Mouse (Mus musculus) frontal cortex, adult 2 months (tissue): ENCODE measurements around the gene S100a1. TPM values are rescaled to one million over a fixed set of nuclear protein-coding genes. Genes with fewer than 3 reads are reported as not detected.

Source experiments
- DNase-seq, 2 experiments: peaks; one replicate each; pipeline ENCODE4 v3.0.0; 2022; ENCODE audit warnings: low spot score in 1 of 2; ENCODE audit errors: extremely low spot score in 1 of 2
- polyA plus RNA-seq: library from polyadenylated mRNA; depleted of rRNA; stranded (reverse); fragments of >200 nt; gene quantifications from 2 replicates; pipeline ENCODE4 v1.2.3, GENCODE M21; 2012; rRNA removed

Gene S100a1
- polyA plus RNA-seq = 307 and 323 TPM in 2 replicates

DNA sequence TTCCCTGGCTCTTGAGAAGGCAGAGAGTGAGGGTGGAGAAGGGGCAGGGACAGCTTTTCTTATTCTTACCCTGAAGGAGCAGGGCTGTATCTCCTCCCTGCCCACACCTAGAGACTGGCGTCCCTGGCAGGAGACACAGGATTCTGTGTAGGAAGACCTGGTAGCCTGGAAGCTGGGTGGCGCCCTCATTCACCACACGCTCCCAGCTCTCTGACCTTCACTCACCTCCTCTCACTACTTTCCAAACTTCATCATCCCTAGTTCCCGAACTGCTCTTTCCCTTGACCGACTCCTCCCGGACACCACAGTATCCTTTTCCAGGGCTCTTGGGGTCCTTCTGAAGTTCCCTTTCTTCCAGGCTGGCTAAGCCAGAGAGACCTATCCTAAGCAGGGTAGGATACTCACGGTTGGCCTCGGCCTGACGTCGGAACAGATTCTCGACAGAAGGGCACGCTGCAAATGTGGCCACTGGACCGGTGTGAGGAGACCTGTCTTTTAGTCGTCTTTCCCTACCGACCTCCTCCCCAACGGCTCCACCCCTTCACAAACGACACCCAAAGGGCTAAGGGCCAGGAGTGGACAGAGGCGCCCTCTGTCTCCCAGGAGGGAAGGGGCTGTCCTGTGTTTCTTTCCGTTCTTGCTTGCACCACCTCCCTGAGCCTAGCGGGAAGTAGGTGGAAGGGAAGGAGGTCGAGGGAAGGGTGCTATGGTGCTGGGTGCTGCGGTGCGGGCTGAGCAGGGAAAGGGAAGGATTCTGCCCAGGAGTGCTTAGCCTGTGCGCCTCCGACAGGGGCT lies at the start of gene S100a1, which contains the start of gene S100a13:
TSS of gene S100a1 (minus strand) at position 597 of the 795 bp plus-strand sequence.
TSS of gene S100a13 (plus strand) at position 640 of the 795 bp plus-strand sequence.
- DNase-seq = no peak

- no peak for DNase-seq
Measured at GRCm38 (mm10) chr3:90560008-90560628, 45.9 kb upstream of the S100a1 start, which contains the start of gene S100a3. Gene S100a3 (plus strand): TSS chr3:90560578.

DNA sequence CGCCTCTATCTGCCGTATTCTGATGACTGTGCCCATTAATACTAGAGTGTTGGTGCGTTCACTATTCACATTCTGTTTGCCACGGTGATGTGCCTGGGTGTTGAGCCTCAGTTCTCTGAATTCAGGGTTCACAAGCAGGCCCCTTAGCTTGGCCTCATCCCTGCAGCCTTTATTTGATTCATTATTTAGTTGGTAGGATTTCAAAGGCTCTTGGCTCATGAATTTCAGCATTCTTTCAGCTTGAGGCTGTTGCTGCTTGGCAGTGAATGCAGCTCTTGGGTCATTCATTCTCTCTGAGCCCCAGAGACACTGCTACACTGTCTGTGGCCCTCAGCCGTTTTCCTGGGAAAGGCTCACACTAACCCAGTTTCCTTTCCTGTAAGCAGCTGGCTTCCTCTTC lies 41.8 kb upstream of the S100a1 start:
- peak; percentile 44 to 53 for DNase-seq

DNA sequence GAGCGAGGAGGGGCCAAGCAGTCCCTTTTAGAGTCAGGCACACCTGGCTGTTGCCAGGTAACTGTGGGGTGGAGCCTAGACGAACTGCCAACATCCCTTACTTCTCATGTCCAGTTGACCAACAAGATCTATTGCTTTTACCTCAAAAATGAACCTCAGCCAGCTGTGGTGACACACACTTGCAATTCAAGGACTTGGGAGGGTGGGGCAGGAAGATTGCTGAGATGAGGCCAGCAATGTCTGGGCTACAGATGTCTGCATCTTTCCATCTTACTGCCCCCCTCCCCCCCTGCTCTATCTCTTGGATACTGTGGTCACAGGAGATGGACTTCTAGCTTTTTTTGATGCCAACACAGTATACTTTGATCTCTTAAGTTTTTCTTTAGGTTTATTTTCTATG lies 38.0 kb upstream of the S100a1 start:
- no peak for DNase-seq

- no peak for DNase-seq
Measured at GRCm38 (mm10) chr3:90550421-90550790, 36.2 kb upstream of the S100a1 start.

- no peak for DNase-seq
Measured at GRCm38 (mm10) chr3:90549676-90550420, 35.7 kb upstream of the S100a1 start.

GRCm38 (mm10) chr3:90540904-90541303 lies 26.7 kb upstream of the S100a1 start:
- peak in 1 of 2 experiments; percentile 33 for DNase-seq

DNA sequence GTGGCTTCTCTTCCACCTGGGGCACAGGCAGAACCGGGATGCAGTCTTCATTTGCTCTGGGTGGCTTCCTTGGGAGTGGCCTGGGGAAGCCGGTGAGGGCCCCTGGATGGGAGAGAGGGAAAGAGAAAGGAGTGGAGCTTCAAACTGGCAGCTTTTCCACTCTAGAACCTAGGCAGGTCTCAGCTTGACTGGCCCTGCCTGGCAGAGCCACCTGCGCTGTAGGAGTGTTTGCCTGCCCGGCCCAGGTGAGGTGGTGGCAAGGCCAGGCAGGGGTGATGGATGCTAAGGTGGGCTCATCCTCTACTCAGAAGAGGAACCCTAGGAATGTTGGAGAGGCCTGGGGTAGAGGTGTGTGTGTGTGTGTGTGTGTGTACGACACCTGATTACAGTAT lies 23.7 kb upstream of the S100a1 start:
- no peak for DNase-seq

DNA sequence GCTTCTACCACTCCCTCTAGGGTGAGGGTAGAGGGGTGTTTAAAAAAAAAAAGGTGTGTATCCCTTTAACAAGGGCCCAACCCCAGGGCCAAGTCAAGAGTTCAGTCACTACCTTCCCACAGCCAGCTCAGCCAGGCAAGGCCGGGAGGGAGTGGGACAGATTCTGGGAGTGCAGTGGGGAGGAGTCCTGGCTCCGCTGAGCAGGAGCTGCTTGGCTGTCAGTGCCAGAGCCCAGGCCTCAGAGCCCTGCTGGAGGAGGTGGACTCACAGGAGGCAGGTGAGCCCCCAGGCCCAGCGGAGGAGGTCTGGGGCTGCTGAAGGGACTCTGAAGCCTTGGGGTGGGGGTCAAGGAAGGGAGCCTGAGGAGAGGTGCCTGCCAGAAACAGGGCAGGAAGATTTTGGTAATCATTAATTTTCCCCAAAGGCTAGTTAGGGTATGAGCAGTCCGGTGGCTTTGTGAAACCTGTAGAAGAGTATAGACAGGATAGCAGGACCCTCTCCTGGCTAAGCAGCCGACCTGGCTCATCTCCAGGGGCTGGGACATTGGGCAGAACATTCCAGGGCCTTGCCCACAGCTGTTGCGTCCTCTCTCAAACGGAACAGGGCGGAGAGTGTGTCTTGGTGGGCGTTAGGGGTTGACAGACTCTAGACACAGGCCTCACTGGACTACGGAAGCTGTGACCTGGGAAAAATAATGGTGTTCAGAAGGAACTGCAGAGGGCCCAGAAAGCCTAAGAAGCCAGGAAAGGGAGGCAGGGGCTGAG lies 23.1 kb upstream of the S100a1 start, which contains the start of gene S100a16:
TSS of gene S100a16 (plus strand) at position 114 of the 764 bp plus-strand sequence.
- DNase-seq = peak in 1 of 2 experiments; percentile 40

- no peak for DNase-seq
Measured at GRCm38 (mm10) chr3:90535446-90535845, 21.3 kb upstream of the S100a1 start.

DNA sequence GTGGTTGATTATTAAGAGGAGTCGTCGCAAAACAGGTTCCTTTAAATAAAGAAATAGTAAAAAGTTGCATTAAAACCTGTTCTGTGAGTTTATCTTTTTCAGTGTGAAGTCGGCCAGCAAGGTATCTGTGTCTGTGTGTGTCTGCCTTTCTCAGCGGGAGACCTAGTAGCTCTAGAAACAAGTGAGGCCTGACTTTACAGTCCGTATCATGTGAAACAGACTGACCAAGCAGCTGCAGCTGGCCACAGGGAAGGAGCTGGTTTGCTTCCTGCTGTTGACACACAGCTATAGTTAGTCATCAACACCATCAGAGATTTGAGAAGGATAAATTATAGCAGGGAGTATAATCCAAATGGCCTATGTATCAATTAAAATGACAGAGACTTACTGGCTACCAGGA lies 17.5 kb upstream of the S100a1 start:
- DNase-seq = no peak

GRCm38 (mm10) chr3:90527291-90527873 lies 13.2 kb upstream of the S100a1 start:
- DNase-seq = no peak

GRCm38 (mm10) chr3:90526580-90526979 lies 12.4 kb upstream of the S100a1 start, which contains the start of gene S100a14:
Gene S100a14 (plus strand): TSS chr3:90526856.
- no peak for DNase-seq

DNA sequence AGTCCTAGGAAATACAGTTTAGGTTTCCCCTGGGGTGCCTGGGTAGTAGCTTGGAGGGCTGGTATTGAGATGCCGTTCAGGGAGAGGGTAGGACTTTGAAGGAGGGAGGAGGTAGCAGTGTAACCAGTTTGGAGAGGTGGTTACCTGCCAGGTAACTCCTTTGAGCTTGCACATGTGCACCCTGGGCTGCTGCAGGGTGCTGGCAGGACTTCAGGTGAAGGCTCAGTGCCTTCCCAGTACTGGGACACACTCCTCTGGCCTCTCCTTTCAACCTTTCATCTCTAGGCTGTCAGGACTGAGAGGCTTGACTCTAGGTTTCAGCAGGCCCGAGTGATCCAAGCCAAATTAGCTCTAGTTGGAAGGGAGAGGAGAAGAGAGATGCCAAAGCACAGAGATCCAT lies 11.9 kb upstream of the S100a1 start:
- DNase-seq = no peak

DNA sequence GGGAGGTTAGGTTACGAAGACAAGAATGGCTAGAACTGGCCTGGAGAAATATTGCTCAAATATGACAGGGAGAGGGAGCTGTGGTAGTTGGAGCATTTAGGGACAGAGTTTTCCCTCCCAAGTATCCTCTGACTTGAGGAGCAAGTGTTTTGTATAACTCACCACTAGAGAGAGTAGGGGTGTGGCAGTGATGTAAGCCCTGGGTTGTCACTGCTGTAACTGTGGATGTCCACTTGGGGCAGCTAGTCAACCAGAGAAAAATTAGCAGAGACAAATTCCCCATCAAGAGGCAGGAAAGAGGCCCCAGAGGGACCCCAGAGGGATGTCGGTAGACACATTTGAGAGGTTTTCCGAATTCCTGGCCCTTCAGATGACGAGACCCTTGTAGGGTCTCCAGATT lies 11.2 kb upstream of the S100a1 start:
- peak; percentile 52 to 76 for DNase-seq

DNA sequence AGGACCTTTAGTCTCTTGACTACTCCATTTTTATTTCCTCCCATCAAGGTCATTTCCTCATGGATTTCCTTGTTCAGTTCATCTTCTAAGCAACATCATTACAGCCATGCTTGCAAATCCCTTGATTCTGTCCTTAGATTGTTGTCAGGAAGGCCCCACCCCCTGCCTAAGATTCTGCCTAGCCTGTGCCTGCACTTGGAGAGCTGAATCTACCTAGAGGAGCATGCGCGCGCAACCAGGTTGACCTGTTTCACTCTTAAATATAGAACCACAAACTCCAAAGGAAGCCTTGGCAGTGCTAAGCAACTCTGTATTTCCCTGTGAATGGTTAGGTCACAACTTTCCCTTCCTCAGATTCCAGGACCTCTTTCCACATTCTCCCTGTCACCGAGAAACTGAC lies 3.5 kb upstream of the S100a1 start:
- no peak for DNase-seq

DNA sequence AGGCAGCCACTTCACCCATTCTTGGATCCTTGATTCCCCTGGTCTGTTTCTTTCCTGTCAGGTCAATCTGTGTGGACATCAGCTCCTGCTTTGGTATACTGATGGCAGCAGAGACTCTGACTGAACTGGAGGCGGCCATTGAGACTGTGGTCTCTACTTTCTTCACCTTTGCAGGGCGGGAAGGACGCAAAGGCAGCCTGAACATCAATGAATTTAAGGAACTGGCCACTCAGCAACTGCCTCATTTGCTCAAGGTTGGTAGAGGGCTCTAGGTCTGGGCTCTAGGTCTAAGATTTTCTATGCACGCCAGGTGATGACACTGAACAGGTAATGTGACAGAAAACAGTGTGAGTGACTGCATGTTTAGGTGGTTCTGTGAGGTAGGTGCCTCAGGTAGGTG lies 1.6 kb upstream of the S100a1 start:
- no peak for DNase-seq

DNA sequence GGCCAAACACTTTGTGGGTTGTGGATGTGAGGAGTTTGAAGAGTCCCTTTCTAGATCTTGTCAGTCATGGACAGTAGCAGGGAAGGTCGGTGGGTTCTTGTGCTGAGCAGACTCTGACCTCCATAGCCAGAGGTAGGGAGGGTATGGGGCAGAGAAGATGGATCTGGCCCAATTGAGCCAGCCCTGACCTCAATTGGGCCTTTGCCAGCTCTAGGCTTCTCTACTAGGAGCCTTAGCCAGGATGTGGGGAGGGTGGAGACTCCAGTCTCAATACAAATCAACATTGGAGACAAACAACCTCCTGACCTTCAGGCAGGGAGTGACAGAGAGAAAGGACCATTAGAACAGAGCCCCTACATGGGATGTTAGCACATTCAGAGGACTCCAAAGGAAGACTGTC lies 1.1 kb upstream of the S100a1 start:
- no peak for DNase-seq

- DNase-seq = no peak
Measured at GRCm38 (mm10) chr3:90514691-90515090, 499 bp upstream of the S100a1 start.
